ENCODE assay signal across 8 mouse cellular contexts in genomic region chr5:135064382-135064766, GRCm38 (mm10). TPM values are rescaled to one million over a fixed set of nuclear protein-coding genes. Genes with fewer than 3 reads are reported as not detected.
A peak's percentile ranks its signal among the peaks of the same experiment; 100 is the strongest.
DNase-seq lines count a peak whose midpoint lies in the region; ATAC-seq and TF ChIP-seq lines count a peak whose summit lies in the region.

No protein-coding gene starts in this region.

- H3K36me3 ChIP-seq in heart, embryonic 10.5 days, result peaks cover 56% of the 10 kb centered on the region
- H3K36me3 ChIP-seq in E14TG2a.4 (ENCODE audit: insufficient read depth, low read length), result peaks cover 66% of the 10 kb centered on the region
- H3K36me3 ChIP-seq in forebrain, embryonic 11.5 days (ENCODE audit: control insufficient read depth, insufficient read depth, low read length), result peaks cover 5% of the 10 kb centered on the region; the same call in 1 of the 2 replicates
- peaks cover 46% of the 10 kb centered on the region for H3K36me3 ChIP-seq in liver, embryonic 13.5 days

- H3K4me3 ChIP-seq in heart, embryonic 10.5 days, result peak overlapping the region; percentile 86
- H3K4me3 ChIP-seq in E14TG2a.4 (replicated peaks; ENCODE audit: low read length), result peak overlapping the region; percentile 98
- H3K4me3 ChIP-seq in forebrain, embryonic 11.5 days (ENCODE audit: low read depth, low read length), result peak overlapping the region; percentile 92
- peak overlapping the region; percentile 92 for H3K4me3 ChIP-seq in liver, embryonic 13.5 days (replicated peaks)

- WGBS in heart, embryonic 10.5 days, result under 1% methylated on average over 40 of the region's 40 CpGs
- under 1% methylated on average over 40 of the region's 40 CpGs for WGBS in forebrain, embryonic 11.5 days
- WGBS in liver, embryonic 13.5 days (ENCODE audit: insufficient replicate concordance), result under 1% methylated on average over 40 of the region's 40 CpGs

- peak overlapping the region; percentile 84 for H3K9ac ChIP-seq in forebrain, embryonic 11.5 days (ENCODE audit: low read length)
- H3K9ac ChIP-seq in liver, embryonic 13.5 days, result peak overlapping the region; percentile 88

- intact Hi-C loops in heart, postnatal 10 days (cut with DNase I), result loop anchor here (2.0 kb wide), 1 partner anchor 50 kb away; no protein-coding TSS in a partner anchor

- H3K4me2 ChIP-seq in forebrain, embryonic 11.5 days (ENCODE audit: low read depth, low read length, severe bottlenecking), result peak overlapping the region; percentile 93
- H3K4me2 ChIP-seq in liver, embryonic 13.5 days, result peak overlapping the region; percentile 95

- no peak for TF ChIP-seq CTCF in E14TG2a.4 (conservative IDR thresholded peaks at IDR 0.05; ENCODE audit: low read length)

- no peaks in the 10 kb centered on the region for H3K9me3 ChIP-seq in heart, embryonic 10.5 days
- H3K9me3 ChIP-seq in E14TG2a.4 (ENCODE audit: low read length), result no peaks in the 10 kb centered on the region
- H3K9me3 ChIP-seq in forebrain, embryonic 11.5 days (ENCODE audit: control insufficient read depth, low read length), result no peaks in the 10 kb centered on the region
- H3K9me3 ChIP-seq in liver, embryonic 13.5 days (replicated peaks), result no peaks in the 10 kb centered on the region

- H3K4me1 ChIP-seq in heart, embryonic 10.5 days, result peaks cover 22% of the 10 kb centered on the region; the same call in 1 of the 2 replicates
- H3K4me1 ChIP-seq in E14TG2a.4 (replicated peaks; ENCODE audit: low read depth, low read length), result peaks cover 44% of the 10 kb centered on the region
- H3K4me1 ChIP-seq in forebrain, embryonic 11.5 days (replicated peaks; ENCODE audit: control insufficient read depth, insufficient read depth, low read length), result no peaks in the 10 kb centered on the region
- H3K4me1 ChIP-seq in liver, embryonic 13.5 days (replicated peaks), result peaks cover 28% of the 10 kb centered on the region

- peak overlapping the region; percentile 88 for H3K27ac ChIP-seq in heart, embryonic 10.5 days
- H3K27ac ChIP-seq in forebrain, embryonic 11.5 days (ENCODE audit: low read depth, low read length), result 0 out of 2 replicates have a peak overlapping the region, but pooled peaks have one; percentile 31
- peak overlapping the region; percentile 70 for H3K27ac ChIP-seq in liver, embryonic 13.5 days

- no peaks in the 10 kb centered on the region for H3K27me3 ChIP-seq in heart, embryonic 10.5 days (ENCODE audit: insufficient read depth, poor library complexity, severe bottlenecking)
- H3K27me3 ChIP-seq in E14TG2a.4 (ENCODE audit: insufficient read depth, low read length), result no peaks in the 10 kb centered on the region
- no peaks in the 10 kb centered on the region for H3K27me3 ChIP-seq in forebrain, embryonic 11.5 days (ENCODE audit: control insufficient read depth, insufficient read depth, low read length)
- H3K27me3 ChIP-seq in liver, embryonic 13.5 days, result no peaks in the 10 kb centered on the region

- DNase-seq in heart, embryonic 10.5 days (ENCODE audit: low spot score), result no peak
- no peak for DNase-seq in heart, postnatal 10 days
- no peak for DNase-seq in forebrain, embryonic 11.5 days (ENCODE audit: low spot score)
- DNase-seq in liver, embryonic 13.5 days, result no peak
- DNase-seq in urinary bladder, postnatal 25 days (ENCODE audit: low spot score), result no peak
- no peak for DNase-seq in adrenal gland, postnatal 10 days
- no peak for DNase-seq in spleen, postnatal 10 days (ENCODE audit: low spot score in 2 of 2)

- ATAC-seq in forebrain, embryonic 11.5 days (replicated peaks; ENCODE audit: low FRiP score), result peak; percentile 65
- peak; percentile 72 for ATAC-seq in liver, embryonic 13.5 days (ENCODE audit: low read depth)

RNA-seq across cellular contexts. Expression of gene Dnajc30, which starts 0.4 kb away (rescaled TPM):
- 24.5 and 27.6 TPM in 2 replicates for polyA plus RNA-seq in heart, embryonic 10.5 days (2016; fragmentation: Nextera tagmentation; extraction: Ambion mirVana)
- total RNA-seq in heart, postnatal 10 days (2021), result 10 to 100 TPM; 24.9 to 27.0 TPM
- polyA plus RNA-seq in forebrain, embryonic 11.5 days (2014; fragmentation: Nextera tagmentation; extraction: Ambion mirVana), result 26.2 and 27.1 TPM in 2 replicates
- 15.2 and 16.5 TPM in 2 replicates for polyA plus RNA-seq in liver, embryonic 13.5 days (2015; fragmentation: Nextera tagmentation; extraction: Ambion mirVana)
- total RNA-seq in adrenal gland, postnatal 10 days (2021), result 10 to 100 TPM; 23.7 to 24.5 TPM

RNA-seq across cellular contexts. Expression of gene Bud23, which starts 0.4 kb away (rescaled TPM):
- 99.4 and 134 TPM in 2 replicates for polyA plus RNA-seq in heart, embryonic 10.5 days (2016; fragmentation: Nextera tagmentation; extraction: Ambion mirVana)
- total RNA-seq in heart, postnatal 10 days (2021), result 10 to 100 TPM; 23.7 to 27.6 TPM
- polyA plus RNA-seq in forebrain, embryonic 11.5 days (2014; fragmentation: Nextera tagmentation; extraction: Ambion mirVana), result 142 and 148 TPM in 2 replicates
- 82.4 and 92.4 TPM in 2 replicates for polyA plus RNA-seq in liver, embryonic 13.5 days (2015; fragmentation: Nextera tagmentation; extraction: Ambion mirVana)
- total RNA-seq in adrenal gland, postnatal 10 days (2021), result 10 to 100 TPM; 41.3 to 44.6 TPM

RNA-seq across cellular contexts. Expression of gene Vps37d, which starts 13.7 kb away (rescaled TPM):
- polyA plus RNA-seq in heart, embryonic 10.5 days (2016; fragmentation: Nextera tagmentation; extraction: Ambion mirVana), result 2.4 and 7.1 TPM in 2 replicates
- total RNA-seq in heart, postnatal 10 days (2021), result 1 to 10 TPM; 1.8 to 1.9 TPM
- 13.3 and 14.2 TPM in 2 replicates for polyA plus RNA-seq in forebrain, embryonic 11.5 days (2014; fragmentation: Nextera tagmentation; extraction: Ambion mirVana)
- 0.25 and 0.47 TPM in 2 replicates for polyA plus RNA-seq in liver, embryonic 13.5 days (2015; fragmentation: Nextera tagmentation; extraction: Ambion mirVana)
- total RNA-seq in adrenal gland, postnatal 10 days (2021), result 1 to 10 TPM; 3.8 to 4.5 TPM

RNA-seq across cellular contexts. Expression of gene Mlxipl, which starts 25.3 kb away (rescaled TPM):
- polyA plus RNA-seq in heart, embryonic 10.5 days (2016; fragmentation: Nextera tagmentation; extraction: Ambion mirVana), result 1.00 and 3.0 TPM in 2 replicates
- 10 to 100 TPM; 12.2 to 15.9 TPM for total RNA-seq in heart, postnatal 10 days (2021)
- 2.4 and 3.1 TPM in 2 replicates for polyA plus RNA-seq in forebrain, embryonic 11.5 days (2014; fragmentation: Nextera tagmentation; extraction: Ambion mirVana)
- polyA plus RNA-seq in liver, embryonic 13.5 days (2015; fragmentation: Nextera tagmentation; extraction: Ambion mirVana), result 8.5 and 9.5 TPM in 2 replicates
- total RNA-seq in adrenal gland, postnatal 10 days (2021), result 10 to 100 TPM; 59.1 to 71.7 TPM

RNA-seq across cellular contexts. Expression of gene Stx1a, which starts 41.1 kb away (rescaled TPM):
- polyA plus RNA-seq in heart, embryonic 10.5 days (2016; fragmentation: Nextera tagmentation; extraction: Ambion mirVana), result 8.5 and 8.6 TPM in 2 replicates
- total RNA-seq in heart, postnatal 10 days (2021), result 1 to 10 TPM; 3.3 to 3.9 TPM
- 11.2 and 14.9 TPM in 2 replicates for polyA plus RNA-seq in forebrain, embryonic 11.5 days (2014; fragmentation: Nextera tagmentation; extraction: Ambion mirVana)
- 1.3 and 1.5 TPM in 2 replicates for polyA plus RNA-seq in liver, embryonic 13.5 days (2015; fragmentation: Nextera tagmentation; extraction: Ambion mirVana)
- 1 to 10 TPM; 6.8 to 9.5 TPM for total RNA-seq in adrenal gland, postnatal 10 days (2021)

Comparison
In these comparisons a context has a peak if more than half of its experiments do, and no peak if none do; other contexts are left out.
1. H3K27ac ChIP-seq: peak in every context shown above with its lines; median percentile 88 in heart, embryonic 10.5 days; 70 in liver, embryonic 13.5 days; 31 in forebrain, embryonic 11.5 days.